Mouse (Mus musculus): Measurements from ENCODE around the gene Pla2g2d.

Gene Pla2g2d

GRCm38 (mm10) chr4:138825751-138826567, 50.4 kb downstream of the Pla2g2d start:
- no peak for DNase-seq (ENCODE audit: low spot score in 2 of 2)

GRCm38 (mm10) chr4:138827147-138827546, 51.6 kb downstream of the Pla2g2d start:
- DNase-seq (ENCODE audit: low spot score in 2 of 2), result no peak

Data from spleen, postnatal 4 days (tissue).